Mouse (Mus musculus): ENCODE measurements around the gene Gcnt7. TPM values are rescaled to one million over a fixed set of nuclear protein-coding genes. Genes with fewer than 3 reads are reported as not detected.

Gcnt7 gene
- 0.25 and 0.40 TPM in 2 replicates for polyA plus RNA-seq (2015; fragmentation: Nextera tagmentation; extraction: Ambion mirVana)

GRCm38 (mm10) chr2:172458496-172458895, at the start of gene Gcnt7:
Gene Gcnt7, minus strand, starts transcription at chr2:172458596.
- no peak within 1 kb of the TSS for H3K4me2 ChIP-seq (ENCODE audit: low read depth, low read length)
- H3K27ac ChIP-seq (ENCODE audit: low read depth): no peak within 1 kb of the TSS
- H3K4me3 ChIP-seq (ENCODE audit: low read depth, low read length): no peak within 1 kb of the TSS
- no peaks in the 10 kb centered on the region for H3K27me3 ChIP-seq (ENCODE audit: insufficient read depth, low read length)
- H3K36me3 ChIP-seq (replicated peaks; ENCODE audit: insufficient read depth, low read length): peaks cover 27% of the 10 kb centered on the region
- no peaks in the 10 kb centered on the region; the same call in 1 of the 2 replicates for H3K4me1 ChIP-seq (ENCODE audit: insufficient read depth)
- DNase-seq (no peak), ATAC-seq (no peak)
- WGBS (ENCODE audit: insufficient replicate concordance): 91% methylated on average over 11 of the region's 11 CpGs
- H3K9me3 ChIP-seq (ENCODE audit: low read length): no peaks in the 10 kb centered on the region
- no peak for TF ChIP-seq CTCF (IDR thresholded peaks at IDR 0.05; ENCODE audit: low read depth)
- no peak for TF ChIP-seq EP300 (IDR thresholded peaks at IDR 0.05; ENCODE audit: low read depth)
- H3K9ac ChIP-seq (replicated peaks): no peak within 1 kb of the TSS

GRCm38 (mm10) chr2:172506121-172506520, 47.7 kb upstream of the Gcnt7 start:
- DNase-seq: no peak
- no peak overlapping the region for H3K4me3 ChIP-seq (ENCODE audit: low read depth, low read length)
- no peak overlapping the region for H3K4me2 ChIP-seq (ENCODE audit: low read depth, low read length)
- ATAC-seq: no peak
- H3K4me1 ChIP-seq (ENCODE audit: insufficient read depth): no peaks in the 10 kb centered on the region
- no peaks in the 10 kb centered on the region for H3K9me3 ChIP-seq (ENCODE audit: low read length)
- TF ChIP-seq CTCF (IDR thresholded peaks at IDR 0.05; ENCODE audit: low read depth): no peak
- no peak for TF ChIP-seq EP300 (IDR thresholded peaks at IDR 0.05; ENCODE audit: low read depth)
- no peak overlapping the region for H3K27ac ChIP-seq (ENCODE audit: low read depth)
- no peak overlapping the region for H3K9ac ChIP-seq (replicated peaks)
- H3K27me3 ChIP-seq (ENCODE audit: insufficient read depth, low read length): no peaks in the 10 kb centered on the region
- 70% methylated on average over 7 of the region's 7 CpGs for WGBS (ENCODE audit: insufficient replicate concordance)
- H3K36me3 ChIP-seq (replicated peaks; ENCODE audit: insufficient read depth, low read length): no peaks in the 10 kb centered on the region

- DNase-seq (no peak), ATAC-seq (no peak)
- no peak overlapping the region for H3K9ac ChIP-seq (replicated peaks)
- no peaks in the 10 kb centered on the region for H3K36me3 ChIP-seq (replicated peaks; ENCODE audit: insufficient read depth, low read length)
- H3K4me2 ChIP-seq (ENCODE audit: low read depth, low read length): no peak overlapping the region
- no peak overlapping the region for H3K27ac ChIP-seq (ENCODE audit: low read depth)
- H3K4me1 ChIP-seq (ENCODE audit: insufficient read depth): no peaks in the 10 kb centered on the region
- H3K9me3 ChIP-seq (ENCODE audit: low read length): no peaks in the 10 kb centered on the region
- 79% methylated on average over 14 of the region's 14 CpGs for WGBS (ENCODE audit: insufficient replicate concordance)
- TF ChIP-seq EP300 (IDR thresholded peaks at IDR 0.05; ENCODE audit: low read depth): no peak
- no peak for TF ChIP-seq CTCF (IDR thresholded peaks at IDR 0.05; ENCODE audit: low read depth)
- H3K27me3 ChIP-seq (ENCODE audit: insufficient read depth, low read length): no peaks in the 10 kb centered on the region
- no peak overlapping the region for H3K4me3 ChIP-seq (ENCODE audit: low read depth, low read length)
Measured at GRCm38 (mm10) chr2:172502168-172502567, 43.8 kb upstream of the Gcnt7 start.

DNA sequence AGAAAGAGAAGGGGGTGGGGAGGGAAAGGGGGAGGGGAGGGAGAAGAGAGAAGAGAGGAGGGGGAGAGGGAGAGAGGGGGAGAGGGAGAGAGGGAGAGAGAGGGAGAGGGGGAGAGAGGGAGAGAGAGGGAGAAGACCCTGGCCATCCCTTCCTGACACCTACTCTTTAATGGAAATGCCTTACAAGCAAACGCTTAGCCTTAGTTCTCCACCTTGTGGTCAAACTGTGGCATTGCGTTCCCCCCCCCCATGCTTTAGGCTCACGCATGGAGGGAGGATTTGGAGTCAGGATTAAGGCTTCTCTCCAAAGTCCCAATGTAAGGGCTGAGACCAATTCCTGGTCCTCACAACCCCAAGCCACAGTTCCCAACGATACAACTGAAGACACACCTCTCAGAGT, 42.9 kb upstream of the Gcnt7 start:
- TF ChIP-seq CTCF (IDR thresholded peaks at IDR 0.05; ENCODE audit: low read depth) (peak; percentile 89), EP300 (IDR thresholded peaks at IDR 0.05; ENCODE audit: low read depth) (no peak)
- 3% methylated on average over 4 of the region's 4 CpGs for WGBS (ENCODE audit: insufficient replicate concordance)
- no peaks in the 10 kb centered on the region for H3K36me3 ChIP-seq (replicated peaks; ENCODE audit: insufficient read depth, low read length)
- no peaks in the 10 kb centered on the region for H3K9me3 ChIP-seq (ENCODE audit: low read length)
- H3K4me1 ChIP-seq (ENCODE audit: insufficient read depth): no peaks in the 10 kb centered on the region
- DNase-seq (peak; percentile 71), ATAC-seq (0 out of 2 replicates have a peak, but pooled peaks have one; percentile 13)
- no peak overlapping the region for H3K9ac ChIP-seq (replicated peaks)
- no peaks in the 10 kb centered on the region for H3K27me3 ChIP-seq (ENCODE audit: insufficient read depth, low read length)
- H3K4me3 ChIP-seq (ENCODE audit: low read depth, low read length): no peak overlapping the region
- H3K27ac ChIP-seq (ENCODE audit: low read depth): no peak overlapping the region
- H3K4me2 ChIP-seq (ENCODE audit: low read depth, low read length): no peak overlapping the region

- Histone ChIP-seq H3K4me1 (ENCODE audit: insufficient read depth) (no peaks in the 10 kb centered on the region), H3K9ac (replicated peaks) (no peak overlapping the region), H3K36me3 (replicated peaks; ENCODE audit: insufficient read depth, low read length) (no peaks in the 10 kb centered on the region), H3K9me3 (ENCODE audit: low read length) (no peaks in the 10 kb centered on the region), H3K27me3 (ENCODE audit: insufficient read depth, low read length) (no peaks in the 10 kb centered on the region), H3K4me2 (ENCODE audit: low read depth, low read length) (no peak overlapping the region), H3K27ac (ENCODE audit: low read depth) (no peak overlapping the region), H3K4me3 (ENCODE audit: low read depth, low read length) (no peak overlapping the region)
- no peak for DNase-seq
- TF ChIP-seq EP300 (IDR thresholded peaks at IDR 0.05; ENCODE audit: low read depth) (no peak), CTCF (IDR thresholded peaks at IDR 0.05; ENCODE audit: low read depth) (no peak)
- 29% methylated on average over 7 of the region's 7 CpGs for WGBS (ENCODE audit: insufficient replicate concordance)
- ATAC-seq: peak; percentile 47
Measured at GRCm38 (mm10) chr2:172500752-172501316, 42.4 kb upstream of the Gcnt7 start.

- TF ChIP-seq EP300 (IDR thresholded peaks at IDR 0.05; ENCODE audit: low read depth): no peak
- no peak for TF ChIP-seq CTCF (IDR thresholded peaks at IDR 0.05; ENCODE audit: low read depth)
- 44% methylated on average over 3 of the region's 3 CpGs for WGBS (ENCODE audit: insufficient replicate concordance)
Measured at GRCm38 (mm10) chr2:172498823-172499222, 40.4 kb upstream of the Gcnt7 start.

More at GRCm38 (mm10) chr2:172498823-172499222, 40.4 kb upstream of the Gcnt7 start:
- Histone ChIP-seq H3K4me2 (ENCODE audit: low read depth, low read length) (no peak overlapping the region), H3K4me1 (ENCODE audit: insufficient read depth) (no peaks in the 10 kb centered on the region), H3K27ac (ENCODE audit: low read depth) (no peak overlapping the region), H3K27me3 (ENCODE audit: insufficient read depth, low read length) (no peaks in the 10 kb centered on the region), H3K4me3 (ENCODE audit: low read depth, low read length) (no peak overlapping the region), H3K9me3 (ENCODE audit: low read length) (no peaks in the 10 kb centered on the region), H3K9ac (replicated peaks) (no peak overlapping the region), H3K36me3 (replicated peaks; ENCODE audit: insufficient read depth, low read length) (no peaks in the 10 kb centered on the region)
- no peak for ATAC-seq
- DNase-seq: no peak
